Mouse (Mus musculus) hindbrain, embryonic 15.5 days (tissue): ENCODE data around the gene Trank1. TPM values are rescaled to one million over a fixed set of nuclear protein-coding genes. Genes with fewer than 3 reads are reported as not detected.
A peak's percentile ranks its signal among the peaks of the same experiment; 100 is the strongest.

Source experiments
- ATAC-seq: fragments of 200-750 bp; cut with Nextera tagmentation; 2 replicates; pipeline ENCODE4 v1.8.0; 2017; ENCODE audit warnings: low read depth, moderate number of reproducible peaks, moderate TSS enrichment; ENCODE audit not compliant: low FRiP score
- H3K27ac ChIP-seq: fragments of 300-500 bp; sonication (generic); replicated peaks from 2 replicates; pipeline ENCODE4 v1.5.1; 2015; ENCODE audit warnings: mild to moderate bottlenecking, inconsistent platforms
- H3K27me3 ChIP-seq: fragments of 300-500 bp; sonication (generic); 2 replicates; pipeline ENCODE4 v1.6.1; 2015; ENCODE audit warnings: control low read depth, inconsistent platforms
- H3K36me3 ChIP-seq: fragments of 300-500 bp; sonication (generic); 2 replicates; pipeline ENCODE4 v1.6.1; 2015; ENCODE audit warnings: control low read depth, inconsistent platforms
- H3K4me1 ChIP-seq: fragments of 300-500 bp; sonication (generic); replicated peaks from 2 replicates; pipeline ENCODE4 v1.6.1; 2015; ENCODE audit warnings: control low read depth, inconsistent platforms
- H3K4me2 ChIP-seq: fragments of 300-500 bp; sonication (generic); 2 replicates; pipeline ENCODE4 v1.6.1; 2015; ENCODE audit warnings: moderate library complexity, mild to moderate bottlenecking, inconsistent platforms
- H3K4me3 ChIP-seq: fragments of 300-500 bp; sonication (generic); 2 replicates; pipeline ENCODE4 v1.5.1; 2015; ENCODE audit warnings: mild to moderate bottlenecking, inconsistent platforms
- H3K9ac ChIP-seq: fragments of 300-500 bp; sonication (generic); 2 replicates; pipeline ENCODE4 v1.6.1; 2015; ENCODE audit warnings: inconsistent platforms
- H3K9me3 ChIP-seq: fragments of 300-500 bp; sonication (generic); 2 replicates; pipeline ENCODE4 v1.6.1; 2016; ENCODE audit warnings: control low read depth, inconsistent platforms
- WGBS: fragments of 180-500 bp; shearing (Covaris S2); methylation state at CpG from one replicate; pipeline ENCODE4 v1.1.7; 2015; 5-methylcytosine and 5-hydroxymethylcytosine counted together
- polyA plus RNA-seq: library from polyadenylated mRNA; unstranded; fragments of >200 nt; fragmentation: Nextera tagmentation; extraction: Ambion mirVana; gene quantifications from 2 replicates; pipeline ENCODE4 v1.2.1, GENCODE M21; 2015

The Trank1 gene
- polyA plus RNA-seq, 1 experiment from 2014 or later = 11.0 TPM

GRCm38 (mm10) chr9:111306142-111306541 lies 5.4 kb upstream of the Trank1 start:
- peaks cover 2% of the 10 kb centered on the region; the same call in 1 of the 2 replicates for H3K4me1 ChIP-seq
- 93% methylated on average over 7 of the region's 7 CpGs for WGBS
- no peak for ATAC-seq
- no peak overlapping the region for H3K4me3 ChIP-seq
- no peak overlapping the region for H3K27ac ChIP-seq
- no peak overlapping the region for H3K4me2 ChIP-seq
- no peaks in the 10 kb centered on the region for H3K36me3 ChIP-seq
- H3K9ac ChIP-seq = no peak overlapping the region
- no peaks in the 10 kb centered on the region for H3K9me3 ChIP-seq
- H3K27me3 ChIP-seq = peaks cover 22% of the 10 kb centered on the region

- H3K27me3 ChIP-seq = peaks cover 40% of the 10 kb centered on the region
- peak overlapping the region; percentile 66 for H3K4me3 ChIP-seq
- WGBS = 2% methylated on average over 61 of the region's 98 CpGs
- H3K4me2 ChIP-seq = peak overlapping the region; percentile 91
- peak overlapping the region; percentile 68 for H3K27ac ChIP-seq
- peaks cover 24% of the 10 kb centered on the region for H3K4me1 ChIP-seq
- H3K9me3 ChIP-seq = no peaks in the 10 kb centered on the region
- ATAC-seq = peak; percentile 35; the same call in 1 of the 2 replicates
- no peaks in the 10 kb centered on the region for H3K36me3 ChIP-seq
- peak overlapping the region; percentile 64 for H3K9ac ChIP-seq
Measured at GRCm38 (mm10) chr9:111311843-111312441, 403 bp downstream of the Trank1 start.

- H3K27ac ChIP-seq = peak overlapping the region; percentile 68
- no peaks in the 10 kb centered on the region for H3K9me3 ChIP-seq
- no peaks in the 10 kb centered on the region for H3K36me3 ChIP-seq
- H3K4me3 ChIP-seq = peak overlapping the region; percentile 66
- peaks cover 24% of the 10 kb centered on the region for H3K4me1 ChIP-seq
- WGBS = under 1% methylated on average over 54 of the region's 59 CpGs
- H3K4me2 ChIP-seq = peak overlapping the region; percentile 91
- peak overlapping the region; percentile 64 for H3K9ac ChIP-seq
- peaks cover 40% of the 10 kb centered on the region for H3K27me3 ChIP-seq
- ATAC-seq = peak; percentile 52; the same call in 1 of the 2 replicates
Measured at GRCm38 (mm10) chr9:111312442-111313141, 1.1 kb downstream of the Trank1 start.

- no peaks in the 10 kb centered on the region for H3K36me3 ChIP-seq
- ATAC-seq = no peak
- H3K27me3 ChIP-seq = peaks cover 40% of the 10 kb centered on the region
- no peak overlapping the region for H3K27ac ChIP-seq
- peak overlapping the region; percentile 66 for H3K4me3 ChIP-seq
- peak overlapping the region; percentile 91 for H3K4me2 ChIP-seq
- H3K9ac ChIP-seq = no peak overlapping the region
- H3K4me1 ChIP-seq = peaks cover 24% of the 10 kb centered on the region
- H3K9me3 ChIP-seq = no peaks in the 10 kb centered on the region
- WGBS = 13% methylated on average over 5 of the region's 6 CpGs
Measured at GRCm38 (mm10) chr9:111313299-111313698, 1.8 kb downstream of the Trank1 start.

GRCm38 (mm10) chr9:111313793-111314192 lies 2.3 kb downstream of the Trank1 start:
- ATAC-seq = no peak
- 37% methylated on average over 5 of the region's 5 CpGs for WGBS
- Histone ChIP-seq H3K9me3 (no peaks in the 10 kb centered on the region), H3K27ac (no peak overlapping the region), H3K4me1 (peaks cover 24% of the 10 kb centered on the region), H3K4me3 (peak overlapping the region; percentile 66), H3K27me3 (peaks cover 39% of the 10 kb centered on the region), H3K36me3 (no peaks in the 10 kb centered on the region), H3K9ac (no peak overlapping the region), H3K4me2 (peak overlapping the region; percentile 91)

- Histone ChIP-seq H3K4me2 (no peak overlapping the region), H3K27ac (no peak overlapping the region), H3K4me1 (peaks cover 24% of the 10 kb centered on the region), H3K4me3 (no peak overlapping the region), H3K9me3 (no peaks in the 10 kb centered on the region), H3K27me3 (peaks cover 35% of the 10 kb centered on the region), H3K9ac (no peak overlapping the region), H3K36me3 (no peaks in the 10 kb centered on the region)
- ATAC-seq = no peak
- WGBS = 36% methylated on average over 5 of the region's 5 CpGs
Measured at GRCm38 (mm10) chr9:111314219-111314618, 2.7 kb downstream of the Trank1 start.

GRCm38 (mm10) chr9:111320912-111321311 lies 9.4 kb downstream of the Trank1 start:
- H3K4me2 ChIP-seq = no peak overlapping the region
- no peak for ATAC-seq
- no peaks in the 10 kb centered on the region for H3K27me3 ChIP-seq
- H3K4me3 ChIP-seq = no peak overlapping the region
- no peak overlapping the region for H3K9ac ChIP-seq
- no peaks in the 10 kb centered on the region for H3K36me3 ChIP-seq
- WGBS = 79% methylated on average over 4 of the region's 4 CpGs
- no peaks in the 10 kb centered on the region for H3K9me3 ChIP-seq
- H3K27ac ChIP-seq = no peak overlapping the region
- no peaks in the 10 kb centered on the region for H3K4me1 ChIP-seq

- Histone ChIP-seq H3K4me1 (no peaks in the 10 kb centered on the region), H3K27me3 (no peaks in the 10 kb centered on the region), H3K9me3 (no peaks in the 10 kb centered on the region), H3K4me2 (no peak overlapping the region), H3K36me3 (no peaks in the 10 kb centered on the region), H3K27ac (no peak overlapping the region), H3K9ac (no peak overlapping the region), H3K4me3 (no peak overlapping the region)
- 80% methylated on average over 2 of the region's 2 CpGs for WGBS
- no peak for ATAC-seq
Measured at GRCm38 (mm10) chr9:111324881-111325280, 13.3 kb downstream of the Trank1 start.

- WGBS = 93% methylated on average over 4 of the region's 4 CpGs
- H3K27me3 ChIP-seq = no peaks in the 10 kb centered on the region
- H3K4me1 ChIP-seq = no peaks in the 10 kb centered on the region
- no peak overlapping the region for H3K9ac ChIP-seq
- H3K9me3 ChIP-seq = no peaks in the 10 kb centered on the region
- no peak for ATAC-seq
- no peak overlapping the region for H3K4me3 ChIP-seq
- no peak overlapping the region for H3K27ac ChIP-seq
- H3K4me2 ChIP-seq = no peak overlapping the region
- no peaks in the 10 kb centered on the region for H3K36me3 ChIP-seq
Measured at GRCm38 (mm10) chr9:111329881-111330280, 18.3 kb downstream of the Trank1 start.

DNA sequence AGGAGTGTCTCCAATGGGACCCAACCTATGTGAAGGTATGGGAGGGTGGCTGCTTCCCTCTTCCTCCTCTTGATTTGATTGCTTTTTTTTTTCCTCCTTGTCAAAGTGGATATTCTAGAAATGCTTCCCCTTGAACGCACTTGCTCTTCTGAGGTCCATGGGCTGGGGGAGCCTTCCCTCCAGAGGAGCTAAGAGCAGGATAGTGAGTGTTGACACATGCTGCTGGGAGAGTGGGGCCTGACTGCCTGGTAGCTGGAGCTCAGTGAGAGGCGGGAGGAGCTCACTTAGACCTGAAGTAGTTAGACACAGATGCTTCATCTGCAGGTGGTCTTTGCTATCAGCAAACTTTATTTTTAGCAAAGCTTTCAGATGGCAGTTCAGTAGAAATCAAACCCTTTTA lies 22.3 kb downstream of the Trank1 start:
- H3K4me3 ChIP-seq = no peak overlapping the region
- ATAC-seq = no peak
- H3K27ac ChIP-seq = no peak overlapping the region
- no peak overlapping the region for H3K4me2 ChIP-seq
- H3K9ac ChIP-seq = no peak overlapping the region
- no peaks in the 10 kb centered on the region for H3K36me3 ChIP-seq
- H3K9me3 ChIP-seq = no peaks in the 10 kb centered on the region
- 70% methylated on average over 2 of the region's 2 CpGs for WGBS
- no peaks in the 10 kb centered on the region for H3K27me3 ChIP-seq
- no peaks in the 10 kb centered on the region for H3K4me1 ChIP-seq

- 76% methylated on average over 4 of the region's 4 CpGs for WGBS
- H3K9me3 ChIP-seq = no peaks in the 10 kb centered on the region
- no peak overlapping the region for H3K27ac ChIP-seq
- H3K4me1 ChIP-seq = no peaks in the 10 kb centered on the region
- no peak overlapping the region for H3K9ac ChIP-seq
- H3K4me2 ChIP-seq = no peak overlapping the region
- no peaks in the 10 kb centered on the region for H3K36me3 ChIP-seq
- H3K27me3 ChIP-seq = no peaks in the 10 kb centered on the region
- ATAC-seq = no peak
- no peak overlapping the region for H3K4me3 ChIP-seq
Measured at GRCm38 (mm10) chr9:111334555-111335164, 23.1 kb downstream of the Trank1 start.

DNA sequence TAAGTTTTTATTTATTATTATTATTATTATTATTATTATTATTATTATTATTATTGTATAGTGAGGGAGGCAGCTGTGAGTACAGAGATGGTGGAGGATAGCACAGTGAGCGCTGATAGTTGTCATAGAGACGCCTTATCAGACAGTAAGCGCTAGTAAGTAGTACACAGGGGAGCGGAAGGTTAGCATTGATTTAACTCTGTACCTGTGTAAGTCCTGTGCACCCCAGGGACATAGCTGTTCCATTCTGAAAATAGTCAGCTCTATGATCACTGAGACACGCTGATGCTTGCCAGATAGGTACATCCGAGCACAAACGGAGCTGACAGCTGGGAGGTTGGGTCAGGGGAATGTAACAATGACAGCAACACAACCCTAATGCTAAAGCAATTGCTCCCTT lies 39.7 kb downstream of the Trank1 start:
- Histone ChIP-seq H3K27me3 (no peaks in the 10 kb centered on the region), H3K36me3 (no peaks in the 10 kb centered on the region), H3K9me3 (no peaks in the 10 kb centered on the region), H3K4me2 (peak overlapping the region; percentile 43), H3K4me3 (no peak overlapping the region), H3K9ac (no peak overlapping the region), H3K4me1 (peaks cover 16% of the 10 kb centered on the region), H3K27ac (peak overlapping the region; percentile 57)
- 49% methylated on average over 7 of the region's 7 CpGs for WGBS
- peak; percentile 77; the same call in 1 of the 2 replicates for ATAC-seq
